Mouse (Mus musculus) heart, adult 18-20 months (tissue): ENCODE measurements around the gene Sipa1. TPM values are rescaled to one million over a fixed set of nuclear protein-coding genes. Genes with fewer than 3 reads are reported as not detected.
"Not testable (repeated sequence)": the region's sequence is repeated elsewhere in the genome, so short reads cannot be mapped to it uniquely, and the experiment has no call there.

Experiments used
- DNase-seq, 2 experiments: peaks; one replicate each; pipeline ENCODE4 v3.0.0; 2021 to 2022; ENCODE audit warnings: mixed read lengths in 1 of 2
- total RNA-seq, 2 experiments: library from RNA; stranded (reverse); gene quantifications; 2 replicates each; pipeline ENCODE4 v1.2.3; 2021

Sipa1 gene
- total RNA-seq, 2 experiments from 2014 or later, result 20.3 to 24.1 TPM

DNA sequence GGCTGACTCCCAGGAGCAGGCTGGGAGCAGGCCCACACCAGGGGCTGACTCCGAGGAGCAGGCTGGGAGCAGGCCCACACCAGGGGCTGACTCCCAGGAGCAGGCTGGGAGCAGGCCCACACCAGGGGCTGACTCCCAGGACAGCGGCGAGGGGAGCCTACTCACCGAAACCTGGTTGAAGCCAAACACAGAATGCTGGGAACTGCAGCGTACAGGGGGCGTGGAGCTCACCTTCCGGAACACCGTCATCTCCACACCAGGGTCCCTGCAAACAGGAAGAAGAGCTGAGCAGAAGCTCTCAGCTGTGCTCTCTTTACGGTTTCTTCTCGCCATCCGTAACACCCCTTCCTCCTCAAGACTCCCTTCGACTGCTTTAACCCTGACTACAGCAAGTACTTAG, 23.4 kb upstream of the Sipa1 start:
- DNase-seq, result not testable (repeated sequence)

DNA sequence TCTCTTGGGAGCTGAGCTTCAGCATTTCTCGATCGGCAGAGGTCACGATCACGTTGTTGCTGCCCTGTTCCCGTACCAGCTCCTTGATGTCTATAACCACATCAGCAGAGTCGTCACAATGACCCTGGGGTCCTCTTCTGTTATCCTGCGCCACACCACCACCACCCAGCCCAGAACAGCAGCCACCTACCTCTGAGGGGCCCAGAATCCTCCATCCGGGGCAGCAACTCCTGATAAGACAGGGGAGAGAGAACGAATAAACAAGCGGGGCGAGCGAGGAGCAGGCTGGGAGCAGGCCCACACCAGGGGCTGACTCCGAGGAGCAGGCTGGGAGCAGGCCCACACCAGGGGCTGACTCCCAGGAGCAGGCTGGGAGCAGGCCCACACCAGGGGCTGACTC, 22.9 kb upstream of the Sipa1 start:
- DNase-seq, result no peak

DNA sequence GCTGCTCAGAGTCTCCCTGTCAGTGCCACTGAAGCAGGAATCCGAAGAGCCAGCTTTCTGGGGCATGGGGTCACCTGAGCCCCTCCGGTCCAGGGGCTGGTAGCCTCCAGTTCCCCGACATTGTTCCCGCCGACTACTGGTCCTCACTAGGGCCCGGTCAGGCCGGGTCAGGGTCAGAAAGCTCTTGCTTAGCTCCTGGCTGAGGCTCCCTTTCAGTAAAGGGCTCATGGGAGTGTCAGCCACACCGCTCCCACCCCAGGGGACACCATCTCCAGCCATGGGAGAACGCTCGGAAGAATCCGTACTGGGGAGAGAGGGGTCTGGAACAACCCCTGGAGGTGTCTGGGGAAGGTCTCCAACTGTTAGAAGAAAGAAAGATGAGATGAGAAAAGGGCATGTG, 22.4 kb upstream of the Sipa1 start:
- no peak for DNase-seq

DNA sequence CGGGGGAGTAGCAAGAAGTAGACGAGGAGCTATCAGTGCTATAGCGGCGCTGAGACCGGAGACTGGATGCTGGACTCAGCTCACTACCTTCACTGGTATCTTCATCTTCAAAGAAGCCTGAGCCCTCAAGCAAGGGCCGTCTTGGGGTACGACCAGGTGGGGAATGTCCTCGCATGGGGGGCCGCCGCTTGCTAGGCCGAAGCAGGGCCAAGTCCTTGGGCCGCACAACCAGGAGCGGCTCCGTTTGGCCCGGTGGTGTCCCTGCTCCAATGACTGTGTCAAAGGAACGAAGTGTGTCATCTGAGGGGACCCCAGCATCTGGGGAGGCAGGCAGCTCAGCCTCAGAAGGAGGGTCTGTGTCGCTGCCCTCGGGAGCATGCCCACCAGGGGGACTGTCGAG, 21.9 kb upstream of the Sipa1 start:
- DNase-seq, result no peak

DNA sequence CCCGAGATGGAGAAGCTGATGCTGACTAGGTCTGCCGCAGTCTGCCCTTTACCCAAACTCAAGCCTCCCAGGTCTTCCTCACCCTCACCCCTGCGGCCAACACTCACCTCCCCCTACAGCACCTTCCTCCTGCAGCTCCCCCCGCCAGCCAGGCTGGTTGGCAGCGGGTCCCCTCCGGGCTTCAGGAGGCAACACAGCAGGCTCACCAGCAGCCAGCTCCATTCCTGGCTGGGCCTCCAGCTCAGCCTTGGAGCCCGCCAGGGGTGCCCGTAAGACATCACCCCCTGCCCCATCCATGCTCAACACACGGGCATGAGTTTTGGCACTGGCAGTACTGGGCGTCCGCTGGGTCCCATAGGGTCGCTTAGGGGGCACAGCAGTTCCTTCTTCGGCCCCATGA, 21.5 kb upstream of the Sipa1 start:
- DNase-seq, result no peak

DNA sequence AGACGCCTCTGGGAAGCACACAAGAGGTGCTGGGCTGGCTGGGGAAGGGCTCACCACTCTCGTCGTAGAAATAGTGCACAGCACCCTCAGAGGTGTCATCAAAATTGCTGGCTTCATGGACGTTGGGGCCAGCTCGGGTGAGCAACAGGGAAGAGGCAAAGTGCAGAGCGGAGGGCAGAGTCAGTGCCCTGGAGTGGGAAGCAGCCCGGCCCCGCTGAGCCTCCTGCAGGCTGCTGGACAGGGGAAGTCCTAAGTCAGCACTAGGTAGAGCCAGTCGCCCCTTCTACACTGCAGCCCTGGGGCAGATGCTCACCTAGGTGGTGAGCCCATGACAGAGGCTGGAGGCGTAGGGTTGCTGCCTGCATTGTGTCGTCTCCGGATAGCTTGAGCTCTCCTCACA, 20.7 kb upstream of the Sipa1 start:
- no peak for DNase-seq

DNA sequence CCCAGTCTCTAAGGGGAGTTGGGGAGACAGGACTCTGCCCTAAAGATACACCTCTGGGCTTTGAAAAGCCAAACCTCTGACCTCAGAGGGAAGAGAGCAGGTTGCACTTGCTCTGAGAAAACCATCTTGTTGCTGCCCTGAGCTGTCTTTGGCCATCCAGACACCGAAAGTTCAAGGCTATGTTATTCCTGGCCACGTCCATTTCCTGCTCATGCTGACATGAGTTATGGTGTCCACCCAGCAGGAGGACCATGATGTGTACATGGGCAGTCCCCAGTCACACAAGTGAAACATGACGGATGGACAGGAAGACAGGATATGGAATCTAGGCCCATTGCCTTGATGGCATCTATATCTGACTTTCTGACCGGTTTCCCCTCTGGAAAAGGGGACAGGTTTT, 16.9 kb upstream of the Sipa1 start:
- DNase-seq, result no peak

DNA sequence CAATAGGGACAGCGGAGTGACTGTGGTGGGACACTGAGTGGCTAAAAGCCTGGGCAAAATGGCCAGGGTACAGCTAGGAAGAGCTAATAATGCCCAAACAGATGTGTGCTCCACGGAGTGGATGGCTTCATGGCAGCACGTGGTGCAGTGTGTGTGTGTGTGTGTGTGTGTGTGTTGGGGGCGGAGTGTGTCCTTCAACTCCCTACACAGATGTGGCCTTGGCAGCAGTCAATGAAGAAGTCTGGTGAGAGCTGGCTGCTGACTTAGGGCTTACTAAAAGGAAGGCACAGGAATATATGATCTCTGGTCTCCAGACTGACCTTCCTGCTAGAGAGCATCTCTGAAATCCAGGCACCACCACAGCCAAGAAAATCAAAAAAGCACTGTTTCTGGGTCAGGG, 4.9 kb upstream of the Sipa1 start:
- DNase-seq, result no peak

DNA sequence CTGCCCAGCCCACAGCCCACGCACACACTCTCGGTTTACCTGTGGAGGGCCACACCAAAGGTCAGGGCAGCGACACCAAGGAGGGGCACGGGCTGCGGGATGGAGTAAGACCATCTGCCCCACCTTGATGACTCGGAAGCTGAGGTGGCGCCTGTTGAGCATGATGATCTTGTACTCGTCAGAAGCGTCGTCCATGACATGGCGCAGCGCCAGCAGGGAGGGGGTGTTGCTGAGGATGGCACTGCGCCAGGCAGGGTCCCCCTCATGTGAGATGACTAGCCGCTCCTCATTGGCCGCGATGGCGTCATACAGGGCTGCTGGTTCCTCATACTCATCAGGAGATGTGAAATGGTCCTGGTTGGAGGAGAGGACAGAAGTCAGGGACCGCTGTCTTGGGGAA, 2.9 kb upstream of the Sipa1 start:
- no peak for DNase-seq

DNA sequence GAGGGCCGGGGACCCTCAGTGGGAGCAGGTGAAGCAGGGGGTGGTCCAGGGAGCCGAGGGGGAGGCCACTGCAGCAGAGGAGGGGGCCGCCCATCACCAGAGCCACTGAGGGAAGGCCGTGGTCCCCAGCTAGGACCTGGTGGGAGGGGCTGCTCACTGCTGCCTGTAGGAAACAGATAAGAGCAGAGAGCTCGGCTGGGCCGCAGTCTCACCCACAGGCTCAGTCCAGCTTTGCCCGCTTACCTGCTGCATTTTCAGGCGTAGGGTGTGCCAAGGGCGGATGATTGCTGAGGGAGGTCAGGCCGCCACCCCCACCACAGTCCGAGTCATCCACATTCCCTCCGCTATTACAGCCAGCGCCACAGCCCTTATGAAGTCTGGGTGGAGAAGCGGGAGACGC, 2.0 kb upstream of the Sipa1 start:
- DNase-seq, result no peak

DNA sequence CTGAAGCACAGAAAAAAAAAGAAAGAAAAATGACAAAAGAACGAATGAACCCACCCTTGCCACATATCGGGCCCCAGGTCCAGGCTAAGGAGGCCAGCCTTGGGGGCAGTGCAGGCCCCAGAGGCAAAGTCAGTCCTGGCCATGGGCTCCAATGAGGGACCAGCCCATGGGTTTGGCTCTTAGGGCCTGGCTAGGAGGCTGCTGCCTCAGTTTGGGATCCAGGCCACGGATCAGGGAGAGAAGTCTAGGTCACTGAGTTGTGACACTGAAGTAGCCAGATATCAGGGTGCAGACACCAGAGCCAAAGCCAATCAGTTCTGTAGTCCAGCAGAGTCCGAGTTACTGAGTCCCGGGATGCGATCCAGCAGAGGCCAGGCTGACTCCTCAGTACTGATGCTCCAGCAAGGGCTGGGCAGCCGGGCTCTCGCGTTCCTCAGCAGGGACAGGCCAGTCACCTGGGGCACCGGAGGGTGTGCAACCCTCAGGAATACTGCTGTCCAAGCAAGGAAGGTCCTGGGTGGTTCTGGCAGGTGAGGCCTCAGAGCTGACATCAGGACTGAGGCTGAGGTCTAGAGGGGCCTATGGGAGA, 1.3 kb upstream of the Sipa1 start:
- DNase-seq, result no peak

DNA sequence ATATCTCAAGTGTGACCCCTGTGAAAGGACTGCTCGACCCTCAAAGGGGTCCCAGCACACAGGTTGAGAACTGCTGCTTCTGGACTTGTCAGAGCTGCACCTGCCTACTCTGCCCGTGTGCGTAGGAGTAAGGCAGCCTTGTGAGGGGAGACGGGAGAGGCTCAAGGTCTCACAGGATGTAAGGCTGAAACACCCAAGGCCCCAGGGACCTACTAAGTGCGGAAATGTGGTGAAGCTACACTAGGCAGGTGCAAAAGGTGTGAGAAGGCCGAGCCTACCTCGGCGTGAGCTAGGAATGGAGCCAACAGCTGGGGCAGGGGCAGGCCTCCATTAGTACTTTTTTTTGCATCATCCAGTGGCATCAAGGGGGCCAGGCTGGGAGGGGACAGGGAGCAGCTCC, 1.2 kb downstream of the Sipa1 start:
- peak in 1 of 2 experiments; percentile 37 for DNase-seq

DNA sequence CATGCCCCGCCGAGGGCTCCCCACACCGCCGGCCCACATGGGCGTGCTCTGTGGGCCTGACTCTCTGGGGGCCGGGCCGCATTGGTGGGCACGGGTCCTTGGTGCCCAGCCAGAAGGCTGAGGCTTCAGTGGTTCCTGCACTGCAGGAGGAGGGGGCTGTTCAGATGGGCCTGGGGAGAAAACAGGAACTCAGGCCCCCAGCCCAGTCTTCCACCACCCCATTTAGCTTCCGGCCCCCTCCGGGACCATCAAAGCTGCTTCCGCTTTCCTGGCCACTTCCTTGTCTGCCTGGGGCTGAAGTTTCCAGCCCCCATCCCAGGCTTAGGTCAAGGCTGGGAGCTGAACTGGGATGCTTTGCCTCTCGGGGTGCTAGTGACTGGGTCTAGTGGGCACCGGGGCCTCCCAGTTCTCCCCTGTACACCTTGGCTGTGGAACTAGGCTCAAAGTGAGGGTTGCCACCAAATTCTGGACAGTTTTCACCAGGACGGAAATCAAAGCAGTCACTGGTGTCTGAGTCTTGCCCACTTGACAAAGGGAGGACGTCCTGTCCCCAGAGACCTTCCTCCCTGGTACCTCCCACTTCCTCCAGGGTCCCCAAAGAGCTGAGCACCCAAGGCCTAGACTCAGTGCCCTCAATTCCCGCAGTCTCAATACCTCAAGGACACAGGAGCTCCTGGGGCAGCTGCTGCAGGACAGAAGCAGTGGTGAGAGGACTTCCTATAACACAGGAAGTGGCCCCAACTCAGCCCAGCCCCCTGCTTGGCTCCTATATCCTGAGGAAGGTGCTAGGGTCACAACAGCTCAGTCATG, 2.4 kb downstream of the Sipa1 start:
- peak; percentile 62 to 83 for DNase-seq

DNA sequence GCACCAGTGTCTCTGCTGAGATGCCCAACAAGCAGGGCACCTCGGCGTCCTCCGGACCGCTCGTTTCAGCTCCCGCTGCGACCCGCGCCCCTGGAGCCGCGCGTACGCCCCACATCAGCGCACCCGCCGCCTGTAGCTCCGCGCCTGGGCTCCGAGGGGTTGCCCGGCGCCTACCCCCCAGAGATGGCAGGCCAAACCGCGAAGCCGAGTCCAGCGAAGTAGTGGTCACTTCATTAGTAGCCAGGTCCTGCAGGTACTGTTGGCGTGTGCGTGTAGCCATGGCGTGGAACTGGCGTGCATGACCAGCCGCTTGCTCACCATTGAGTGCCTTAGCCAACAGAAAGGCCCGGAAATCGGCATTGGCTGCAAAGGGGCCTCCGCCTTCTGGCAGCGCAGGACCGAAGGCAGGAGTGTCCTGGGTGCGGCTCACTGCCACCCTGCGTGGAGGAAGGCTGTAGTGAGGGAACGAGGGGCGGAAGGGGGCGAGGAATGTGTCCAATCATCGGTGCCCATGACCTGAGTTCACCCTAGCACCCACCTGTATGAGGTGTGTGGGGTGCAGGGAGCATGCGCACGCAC, 8.7 kb downstream of the Sipa1 start:
- no peak for DNase-seq

DNA sequence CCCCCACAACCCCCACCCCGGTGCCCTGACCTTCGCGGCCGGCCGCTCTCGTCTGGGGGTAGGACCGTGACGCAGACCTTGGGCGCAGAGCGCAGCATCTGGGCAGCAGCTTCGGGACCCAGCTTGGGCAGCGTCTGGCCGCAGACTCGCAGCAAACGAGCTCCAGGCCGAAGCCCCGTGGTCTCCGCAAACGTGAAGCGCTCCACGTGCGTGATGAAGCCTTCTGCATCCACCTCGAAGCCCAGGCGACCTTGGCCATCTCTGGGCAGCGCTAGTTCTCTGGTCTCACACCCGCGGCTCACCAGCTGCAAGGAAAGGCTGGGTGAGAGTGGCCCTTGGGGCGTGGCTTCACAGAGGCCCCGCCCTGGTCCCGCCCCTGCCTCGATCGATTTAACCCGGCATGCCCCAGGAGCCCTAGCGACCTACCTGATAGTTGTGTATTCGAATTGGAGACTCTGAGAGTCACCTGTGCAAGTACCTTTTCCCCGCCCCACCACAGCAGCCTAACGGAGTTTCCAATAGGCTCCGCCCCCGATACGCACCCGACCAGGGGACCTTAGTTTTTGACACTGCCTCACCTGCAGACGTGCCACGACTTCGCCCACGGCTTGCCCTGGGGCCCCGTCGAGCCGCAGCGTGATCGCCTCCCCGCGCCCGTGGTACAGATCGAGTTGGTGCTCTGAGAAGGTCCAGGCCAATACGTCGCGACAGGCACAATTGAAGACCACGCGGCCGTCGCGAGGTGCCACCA, 9.4 kb downstream of the Sipa1 start:
- no peak for DNase-seq

DNA sequence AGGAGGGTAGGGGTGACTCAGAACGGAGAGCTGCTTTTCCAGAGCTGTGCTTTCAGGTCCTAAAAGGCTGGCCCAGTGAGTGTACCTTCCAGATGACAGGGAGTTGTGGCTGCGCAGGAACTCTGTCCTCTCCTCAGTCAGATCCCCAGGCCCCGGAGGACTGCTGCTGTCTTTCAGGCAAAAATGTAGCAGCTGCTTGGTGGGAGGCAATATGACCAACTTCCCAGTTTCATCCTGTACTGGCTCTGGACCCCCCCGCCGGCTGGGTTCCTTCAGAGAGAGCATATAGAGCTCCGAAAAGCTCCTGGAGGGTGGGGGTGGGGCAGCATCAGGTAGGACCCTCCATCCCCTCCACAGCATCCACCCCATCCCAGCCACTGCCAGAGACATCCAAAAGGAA, 10.9 kb downstream of the Sipa1 start:
- no peak for DNase-seq

DNA sequence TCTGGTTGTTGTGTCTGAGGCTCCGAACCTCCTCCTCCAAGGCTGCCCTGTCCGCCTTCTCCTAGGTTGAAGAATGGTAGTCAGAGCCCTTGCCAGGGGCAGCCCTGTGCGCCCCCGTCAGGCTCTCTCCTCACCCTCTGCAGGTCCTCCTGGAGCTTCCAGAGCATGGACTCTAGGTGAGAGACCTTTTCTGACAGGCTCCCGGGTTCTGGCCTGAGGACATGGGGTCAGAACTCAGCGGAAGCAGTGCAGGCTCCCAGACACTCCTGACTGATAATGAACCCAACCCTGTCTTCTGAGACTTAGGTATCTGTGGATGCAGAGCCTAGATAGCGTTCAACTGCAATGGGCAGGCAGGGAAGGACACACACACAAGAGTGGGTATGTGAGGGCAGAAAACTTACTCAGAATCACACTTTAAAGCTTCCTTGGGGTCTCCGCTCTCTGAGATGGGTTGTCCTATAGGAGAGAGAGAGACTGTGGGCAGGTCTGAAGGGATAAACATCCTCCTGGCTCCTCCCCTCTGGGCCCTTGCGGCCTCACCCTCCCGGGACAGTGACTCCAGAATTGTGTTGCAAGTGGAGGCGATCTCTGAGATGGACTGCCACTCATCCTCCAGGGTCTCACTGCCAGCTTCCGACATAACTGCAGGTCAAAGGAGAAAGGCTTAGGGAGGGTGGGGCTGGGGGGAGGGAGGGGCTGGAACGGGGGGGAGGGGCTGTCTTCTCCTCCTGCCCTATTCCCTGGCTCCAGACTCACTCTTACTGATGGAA, 11.8 kb downstream of the Sipa1 start:
- no peak for DNase-seq

DNA sequence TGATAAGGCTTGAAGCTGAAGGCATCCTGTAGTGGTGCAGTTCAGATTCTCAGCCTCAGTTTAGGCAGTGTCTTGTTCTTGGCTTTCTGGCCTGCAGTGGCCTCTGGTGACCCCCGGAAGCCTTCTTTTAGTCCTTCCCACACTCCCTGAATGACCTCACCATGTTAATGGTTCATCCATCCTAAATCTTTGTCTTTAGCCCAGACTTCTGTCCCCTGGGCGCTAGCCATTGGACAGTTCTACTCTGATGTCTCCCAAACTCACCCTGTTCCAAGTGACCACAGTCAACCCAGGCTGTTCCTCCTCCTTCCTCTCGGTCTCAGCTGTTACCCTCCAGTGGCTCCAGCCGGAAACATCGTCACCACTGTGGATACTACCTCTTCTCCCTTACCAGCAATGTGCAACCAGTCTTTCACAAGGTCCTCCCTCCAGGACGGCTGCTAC, 14.2 kb downstream of the Sipa1 start:
- DNase-seq, result peak; percentile 70 to 81

DNA sequence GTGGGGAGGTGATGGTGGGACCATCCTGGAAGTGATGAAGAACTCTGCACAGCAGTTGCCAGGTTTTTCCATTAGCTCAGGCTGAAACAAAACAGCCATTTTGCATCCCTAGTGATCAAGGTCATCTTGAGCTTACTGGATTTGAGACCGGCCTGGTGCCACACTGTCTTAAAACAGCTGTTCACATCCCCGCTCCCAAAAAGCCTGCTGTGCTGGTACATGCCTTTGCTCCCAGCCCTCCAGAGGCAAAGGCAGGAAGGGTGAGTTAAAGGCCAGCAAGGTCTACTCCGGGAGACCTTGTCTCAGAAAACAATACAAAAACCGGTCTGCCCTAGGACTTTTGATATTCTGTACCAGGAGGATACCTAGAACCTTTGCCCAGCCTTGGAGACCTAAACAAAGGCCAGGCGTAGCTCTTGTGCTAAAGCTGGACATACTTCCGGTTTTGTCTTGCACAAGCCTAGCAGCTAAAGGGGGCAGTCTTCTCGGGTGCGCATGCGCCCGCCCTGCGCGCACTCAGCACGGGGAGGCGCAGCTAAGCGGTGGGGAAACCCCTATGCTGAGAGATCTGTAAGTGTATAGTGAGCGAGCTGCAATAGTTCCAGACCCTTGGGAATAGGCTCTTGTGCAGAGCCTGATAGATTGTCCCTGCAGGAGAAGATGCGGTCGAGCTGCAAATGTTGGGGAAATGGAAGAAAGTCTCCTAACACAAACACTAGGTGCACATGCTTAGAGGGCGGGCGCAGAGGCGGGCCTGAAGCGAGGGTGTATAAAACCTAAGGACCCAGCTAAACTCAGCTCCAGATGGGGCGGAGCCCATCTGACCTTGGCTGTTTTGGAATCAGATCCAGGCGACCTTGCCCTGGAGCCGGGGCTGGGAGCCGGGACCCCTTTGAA, 14.9 kb downstream of the Sipa1 start:
- peak; percentile 87 to 92 for DNase-seq

DNA sequence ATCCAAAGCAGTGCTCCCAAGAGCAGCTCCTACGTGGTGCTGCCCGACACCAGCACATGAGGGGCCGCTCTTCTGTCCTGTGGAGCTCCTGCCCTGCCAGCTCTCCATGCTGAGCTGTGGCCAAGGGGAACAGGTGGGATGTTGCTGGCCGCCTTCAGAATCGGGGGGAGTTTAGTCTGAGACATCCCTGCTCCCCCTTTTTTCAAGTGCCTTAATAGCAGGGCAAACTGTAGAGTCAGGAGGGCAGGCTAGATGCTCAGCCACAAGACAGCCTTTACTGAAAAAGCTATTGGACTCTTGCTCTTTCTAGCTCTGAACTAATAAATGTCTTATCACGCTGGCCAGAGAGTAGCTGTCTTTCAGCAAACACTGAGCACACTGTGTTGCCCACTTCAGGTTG, 15.7 kb downstream of the Sipa1 start:
- DNase-seq, result no peak

DNA sequence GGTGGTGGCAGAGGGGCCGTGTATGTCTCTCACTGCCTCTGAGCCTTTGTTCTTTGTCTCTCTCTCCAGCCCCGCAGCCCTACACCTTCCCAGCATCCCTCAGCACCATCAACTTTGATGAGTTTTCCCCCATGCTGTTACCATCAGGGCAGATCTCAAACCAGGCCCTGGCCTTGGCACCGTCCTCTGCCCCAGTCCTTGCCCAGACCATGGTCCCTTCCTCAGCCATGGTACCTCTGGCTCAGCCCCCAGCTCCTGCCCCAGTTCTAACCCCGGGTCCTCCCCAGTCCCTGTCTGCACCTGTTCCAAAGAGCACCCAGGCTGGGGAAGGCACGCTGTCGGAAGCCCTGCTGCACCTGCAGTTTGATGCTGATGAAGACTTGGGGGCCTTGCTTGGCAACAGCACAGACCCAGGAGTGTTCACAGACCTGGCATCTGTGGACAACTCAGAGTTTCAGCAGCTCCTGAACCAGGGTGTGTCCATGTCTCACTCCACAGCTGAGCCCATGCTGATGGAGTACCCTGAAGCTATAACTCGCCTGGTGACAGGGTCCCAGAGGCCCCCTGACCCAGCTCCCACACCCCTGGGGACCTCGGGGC, 16.7 kb downstream of the Sipa1 start:
- no peak for DNase-seq
